Mouse (Mus musculus) G1E (cell line): ENCODE results near the gene Mllt3.

Experiments
- CTCF ChIP-seq: IDR thresholded peaks from 2 replicates; pipeline ENCODE4 v1.5.1; 2012; ENCODE audit warnings: low read depth, low read length, inconsistent platforms, mixed read lengths
- GATA1 ChIP-seq: IDR thresholded peaks from 2 replicates; pipeline ENCODE4 v1.6.1; 2012; ENCODE audit warnings: borderline replicate concordance, low read length, inconsistent platforms, mixed read lengths
- GATA2 ChIP-seq: IDR thresholded peaks from 2 replicates; pipeline ENCODE4 v1.6.1; 2012; ENCODE audit warnings: low read depth, low read length, inconsistent platforms, borderline replicate concordance

- no peak for TF ChIP-seq CTCF
- TF ChIP-seq GATA1 = no peak
- no peak for TF ChIP-seq GATA2
Measured at GRCm38 (mm10) chr4:87818276-87818675, 214.9 kb downstream of the Mllt3 start.
